Mouse (Mus musculus) duodenum, adult 2 months (tissue): Measurements from ENCODE around the gene Usp18. TPM values are rescaled to one million over a fixed set of nuclear protein-coding genes. Genes with fewer than 3 reads are reported as not detected.

ENCODE experiments used
- polyA plus RNA-seq: library from polyadenylated mRNA; depleted of rRNA; stranded (reverse); fragments of >200 nt; gene quantifications from 2 replicates; pipeline ENCODE4 v1.2.3, GENCODE M21; 2012; ENCODE audit warnings: low replicate concordance; rRNA removed

Usp18 gene
- 2.2 and 10.1 TPM in 2 replicates for polyA plus RNA-seq

GRCm38 (mm10) chr6:121245127-121246036 lies at the start of gene Usp18:
Usp18 (plus strand) TSS chr6:121245906.

GRCm38 (mm10) chr6:121210149-121210925 lies 35.4 kb upstream of the Usp18 start, which contains the start of gene Tuba8:
Tuba8 (plus strand) TSS chr6:121210696.

GRCm38 (mm10) chr6:121299954-121300353 lies 54.2 kb downstream of the Usp18 start, which contains the start of gene Slc6a13:
Slc6a13 (plus strand) TSS chr6:121300227.

Other genes with a start within 250 kb of the Usp18 start
- gene Mical3, start 114.9 kb upstream of the Usp18 start, polyA plus RNA-seq, result 5.2 and 8.1 TPM in 2 replicates
- gene Pex26, start 62.2 kb upstream of the Usp18 start, polyA plus RNA-seq, result 11.7 and 16.9 TPM in 2 replicates
- 0.08 and 0.19 TPM in 2 replicates for gene Tuba8, start 35.2 kb upstream of the Usp18 start, polyA plus RNA-seq
- gene Slc6a13, start 54.3 kb downstream of the Usp18 start, polyA plus RNA-seq, result 0.39 and 0.83 TPM in 2 replicates
- gene Slc6a12, start 97.2 kb downstream of the Usp18 start, polyA plus RNA-seq, result 0.08 and 1.1 TPM in 2 replicates
- gene Iqsec3, start 227.8 kb downstream of the Usp18 start, polyA plus RNA-seq, result 0.20 and 0.40 TPM in 2 replicates